Mouse (Mus musculus): ENCODE measurements around the gene Lrrc75a. TPM values are rescaled to one million over a fixed set of nuclear protein-coding genes. Genes with fewer than 3 reads are reported as not detected.

Lrrc75a gene
- polyA plus RNA-seq, 1 experiment: 1.2 TPM

DNA sequence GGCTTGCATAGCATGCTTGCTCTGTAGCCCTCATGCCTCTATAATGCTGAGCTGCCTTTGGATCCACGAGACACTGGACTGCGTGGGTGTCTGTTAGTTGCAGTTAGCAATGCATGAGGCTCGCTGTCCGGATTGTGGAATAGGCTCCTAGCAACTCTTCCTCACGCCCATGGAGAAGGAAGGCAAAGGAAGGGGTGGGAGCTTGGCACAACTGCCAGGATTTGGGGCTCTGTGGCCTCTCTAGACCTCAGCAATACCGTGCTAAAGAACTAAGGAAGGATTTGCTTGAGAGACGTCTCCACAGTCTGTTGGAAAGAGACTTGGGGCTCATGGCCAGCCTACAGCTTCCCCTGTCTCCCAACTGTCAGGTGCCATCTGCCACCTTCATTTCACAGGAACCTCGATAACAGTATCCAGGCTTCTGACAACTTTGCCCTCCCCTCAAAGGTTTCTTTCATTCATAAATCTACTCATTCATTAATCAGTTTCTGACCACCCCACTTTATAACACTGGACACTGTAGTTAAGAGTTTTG lies 33.4 kb downstream of the Lrrc75a start:
- Histone ChIP-seq H3K4me1 (ENCODE audit: control insufficient read depth, insufficient read depth, insufficient read length, low read length) (no peaks in the 10 kb centered on the region), H3K27ac (replicated peaks; ENCODE audit: low read depth, low read length) (no peak overlapping the region), H3K4me3 (ENCODE audit: insufficient read depth, low read depth, low read length) (no peak overlapping the region)

GRCm38 (mm10) chr11:62613657-62614365 lies 34.5 kb downstream of the Lrrc75a start:
- H3K4me3 ChIP-seq (ENCODE audit: insufficient read depth, low read depth, low read length): no peak overlapping the region

DNA sequence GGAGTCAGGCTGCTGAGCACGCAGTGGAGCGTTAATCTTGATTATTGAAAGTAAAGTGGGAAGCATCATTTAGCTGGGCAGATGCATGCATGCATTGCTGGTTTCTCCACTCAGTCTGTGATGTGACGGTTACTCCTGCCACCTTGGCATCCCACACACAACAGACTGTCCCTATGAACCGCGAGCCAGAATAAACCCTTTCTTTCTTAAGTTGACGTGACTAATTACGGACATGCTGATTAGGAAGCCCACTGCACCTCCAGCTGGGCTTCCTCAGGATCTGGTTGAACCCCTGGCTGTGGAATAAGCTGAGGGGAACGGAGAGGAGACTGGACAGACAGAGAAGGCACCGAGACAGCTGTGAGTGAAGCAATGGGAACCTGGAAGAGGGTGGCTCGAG lies 35.7 kb downstream of the Lrrc75a start:
- H3K4me3 ChIP-seq (ENCODE audit: insufficient read depth, low read depth, low read length): no peak overlapping the region
- H3K27ac ChIP-seq (replicated peaks; ENCODE audit: low read depth, low read length): no peak overlapping the region
- no peaks in the 10 kb centered on the region for H3K4me1 ChIP-seq (ENCODE audit: control insufficient read depth, insufficient read depth, insufficient read length, low read length)

More at GRCm38 (mm10) chr11:62613657-62614365, 34.5 kb downstream of the Lrrc75a start:
- H3K4me1 ChIP-seq (ENCODE audit: control insufficient read depth, insufficient read depth, insufficient read length, low read length): no peaks in the 10 kb centered on the region
- no peak overlapping the region for H3K27ac ChIP-seq (replicated peaks; ENCODE audit: low read depth, low read length)

DNA sequence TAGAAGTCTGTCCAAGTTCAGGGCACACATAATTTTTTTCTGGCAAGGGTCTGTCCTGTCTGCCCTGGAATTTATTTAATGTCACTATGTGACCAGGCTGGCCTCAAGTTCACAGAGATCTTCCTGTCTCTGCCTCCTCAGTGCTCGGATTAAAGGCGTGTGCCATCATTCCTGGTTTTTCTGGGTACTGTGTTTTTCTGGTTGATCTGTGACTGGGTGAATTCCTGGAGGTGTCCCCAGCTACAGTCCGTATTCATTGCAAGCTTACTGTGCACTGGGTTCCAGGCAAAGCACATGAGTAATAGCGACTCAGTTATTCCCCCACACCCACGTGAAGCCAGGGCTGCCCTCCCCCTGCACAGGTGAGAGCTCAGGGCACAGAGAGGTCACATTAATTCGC lies 38.0 kb downstream of the Lrrc75a start:
- Histone ChIP-seq H3K27ac (replicated peaks; ENCODE audit: low read depth, low read length) (no peak overlapping the region), H3K4me3 (ENCODE audit: insufficient read depth, low read depth, low read length) (no peak overlapping the region), H3K4me1 (ENCODE audit: control insufficient read depth, insufficient read depth, insufficient read length, low read length) (no peaks in the 10 kb centered on the region)

DNA sequence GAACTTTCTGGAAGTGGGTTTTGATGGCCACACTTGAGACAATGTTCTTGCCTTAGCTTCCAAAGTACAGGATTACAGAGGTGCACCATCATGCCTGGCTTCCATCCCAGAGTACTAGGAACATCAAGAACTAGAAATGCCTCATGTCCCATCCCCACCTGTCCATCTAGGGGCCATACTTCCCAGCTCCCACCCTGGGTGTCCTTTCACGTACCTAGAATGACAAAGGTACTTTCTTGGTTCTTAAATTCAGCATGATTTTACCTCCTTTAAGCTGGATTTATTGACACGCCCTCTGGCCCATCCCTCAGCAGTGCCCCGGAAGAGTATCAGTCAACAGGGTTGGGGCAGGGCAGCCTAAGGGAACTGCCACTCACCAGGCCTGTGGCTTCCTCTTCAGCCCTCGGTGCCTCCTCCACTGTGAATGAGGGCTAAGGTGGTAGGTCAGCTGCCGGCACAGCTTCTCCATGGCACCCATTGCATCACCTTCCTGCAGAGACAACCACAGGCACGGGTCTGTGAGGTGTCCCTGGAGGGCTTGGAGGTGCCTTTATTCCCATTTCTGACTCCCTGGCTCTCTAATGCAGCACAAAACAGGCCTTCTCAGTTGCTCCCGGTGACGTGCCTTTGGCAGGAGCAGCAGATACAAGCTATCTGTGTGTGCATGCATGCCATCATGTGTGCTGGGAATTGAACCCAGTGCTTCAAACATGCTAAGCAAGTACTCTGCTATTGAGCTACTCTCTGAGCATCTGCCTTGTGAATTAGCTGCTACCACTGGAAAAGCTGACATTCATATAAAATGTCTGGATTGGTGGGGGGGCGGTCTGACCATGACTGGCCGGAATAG lies 39.3 kb downstream of the Lrrc75a start:
- no peak overlapping the region for H3K27ac ChIP-seq (replicated peaks; ENCODE audit: low read depth, low read length)
- H3K4me3 ChIP-seq (ENCODE audit: insufficient read depth, low read depth, low read length): no peak overlapping the region
- no peaks in the 10 kb centered on the region for H3K4me1 ChIP-seq (ENCODE audit: control insufficient read depth, insufficient read depth, insufficient read length, low read length)

GRCm38 (mm10) chr11:62607952-62608201 lies 40.4 kb downstream of the Lrrc75a start:
- Histone ChIP-seq H3K4me3 (ENCODE audit: insufficient read depth, low read depth, low read length) (no peak overlapping the region), H3K27ac (replicated peaks; ENCODE audit: low read depth, low read length) (no peak overlapping the region), H3K4me1 (ENCODE audit: control insufficient read depth, insufficient read depth, insufficient read length, low read length) (no peaks in the 10 kb centered on the region)

GRCm38 (mm10) chr11:62607170-62607951 lies 41.0 kb downstream of the Lrrc75a start:
- Histone ChIP-seq H3K4me3 (ENCODE audit: insufficient read depth, low read depth, low read length) (no peak overlapping the region), H3K4me1 (ENCODE audit: control insufficient read depth, insufficient read depth, insufficient read length, low read length) (no peaks in the 10 kb centered on the region), H3K27ac (replicated peaks; ENCODE audit: low read depth, low read length) (no peak overlapping the region)

- Histone ChIP-seq H3K4me1 (ENCODE audit: control insufficient read depth, insufficient read depth, insufficient read length, low read length) (no peaks in the 10 kb centered on the region), H3K4me3 (ENCODE audit: insufficient read depth, low read depth, low read length) (no peak overlapping the region), H3K27ac (replicated peaks; ENCODE audit: low read depth, low read length) (no peak overlapping the region)
Observed at GRCm38 (mm10) chr11:62606299-62607169, 41.8 kb downstream of the Lrrc75a start.

- H3K4me3 ChIP-seq (ENCODE audit: insufficient read depth, low read depth, low read length): no peak overlapping the region
Observed at GRCm38 (mm10) chr11:62605619-62606298, 42.6 kb downstream of the Lrrc75a start.

DNA sequence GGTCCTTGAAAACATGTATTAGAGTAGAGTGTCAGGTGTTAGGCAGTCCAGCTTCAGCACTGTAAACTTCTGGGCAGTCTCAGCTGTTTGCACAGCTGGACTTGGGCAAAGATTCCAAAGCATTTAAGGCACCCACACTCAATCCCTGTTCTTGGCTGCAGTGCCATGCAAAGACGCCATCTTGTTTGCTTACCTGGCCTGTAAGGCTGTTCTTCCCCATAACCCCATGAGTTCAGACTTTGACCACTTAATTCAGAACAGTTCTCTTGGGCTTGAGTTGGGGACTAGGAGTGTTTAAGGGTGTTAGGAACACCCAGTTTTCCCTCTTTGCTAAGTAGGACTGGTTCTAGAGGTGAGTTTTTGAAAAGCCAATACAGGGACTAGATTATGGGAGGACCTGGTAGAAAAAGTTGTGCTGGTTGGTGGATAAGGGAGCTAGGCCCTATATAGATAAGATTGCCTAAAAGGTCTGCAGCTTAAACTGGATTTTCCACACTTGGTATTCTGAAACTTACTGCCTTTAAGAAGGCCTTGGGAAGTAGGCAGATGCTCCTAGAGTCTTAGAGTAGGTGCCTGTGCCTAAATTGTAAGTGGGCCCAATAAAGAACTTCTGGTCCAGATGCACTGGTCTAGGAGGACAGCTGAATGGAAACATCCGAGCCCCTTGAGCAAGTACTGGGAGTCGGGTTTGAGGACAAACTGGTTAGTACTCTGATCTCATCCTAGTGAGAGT lies 43.3 kb downstream of the Lrrc75a start:
- no peak overlapping the region for H3K27ac ChIP-seq (replicated peaks; ENCODE audit: low read depth, low read length)
- no peaks in the 10 kb centered on the region for H3K4me1 ChIP-seq (ENCODE audit: control insufficient read depth, insufficient read depth, insufficient read length, low read length)
- no peak overlapping the region for H3K4me3 ChIP-seq (ENCODE audit: insufficient read depth, low read depth, low read length)

More at GRCm38 (mm10) chr11:62605619-62606298, 42.6 kb downstream of the Lrrc75a start:
- Histone ChIP-seq H3K27ac (replicated peaks; ENCODE audit: low read depth, low read length) (no peak overlapping the region), H3K4me1 (ENCODE audit: control insufficient read depth, insufficient read depth, insufficient read length, low read length) (no peaks in the 10 kb centered on the region)

- Histone ChIP-seq H3K27ac (replicated peaks; ENCODE audit: low read depth, low read length) (no peak overlapping the region), H3K4me3 (ENCODE audit: insufficient read depth, low read depth, low read length) (no peak overlapping the region; the same call in 1 of the 2 replicates), H3K4me1 (ENCODE audit: control insufficient read depth, insufficient read depth, insufficient read length, low read length) (no peaks in the 10 kb centered on the region)
Observed at GRCm38 (mm10) chr11:62604123-62604706, 44.1 kb downstream of the Lrrc75a start.

- H3K4me3 ChIP-seq (ENCODE audit: insufficient read depth, low read depth, low read length): peak overlapping the region; percentile 91
- H3K4me1 ChIP-seq (ENCODE audit: control insufficient read depth, insufficient read depth, insufficient read length, low read length): no peaks in the 10 kb centered on the region
- peak overlapping the region; percentile 86 for H3K27ac ChIP-seq (replicated peaks; ENCODE audit: low read depth, low read length)
Observed at GRCm38 (mm10) chr11:62603312-62604056, 44.8 kb downstream of the Lrrc75a start.
